Mouse (Mus musculus) forebrain, embryonic 15.5 days (tissue): ENCODE results near the gene Tmem191c. TPM values are rescaled to one million over a fixed set of nuclear protein-coding genes. Genes with fewer than 3 reads are reported as not detected.
"Not testable (repeated sequence)": the region's sequence is repeated elsewhere in the genome, so short reads cannot be mapped to it uniquely, and the experiment has no call there.

Experiments
- ATAC-seq: fragments of 200-750 bp; cut with Nextera tagmentation; replicated peaks from 2 replicates; pipeline ENCODE4 v1.8.0; 2017; ENCODE audit warnings: mild to moderate bottlenecking, moderate TSS enrichment, moderate library complexity
- H3K27ac ChIP-seq: fragments of 300-500 bp; sonication (generic); replicated peaks from 2 replicates; pipeline ENCODE4 v1.5.1; 2015; ENCODE audit warnings: mild to moderate bottlenecking, inconsistent platforms
- H3K27me3 ChIP-seq: fragments of 300-500 bp; sonication (generic); 2 replicates; pipeline ENCODE4 v1.6.1; 2015; ENCODE audit warnings: inconsistent platforms
- H3K36me3 ChIP-seq: fragments of 300-500 bp; sonication (generic); 2 replicates; pipeline ENCODE4 v1.6.1; 2015; ENCODE audit warnings: mild to moderate bottlenecking, inconsistent platforms
- H3K4me1 ChIP-seq: fragments of 300-500 bp; sonication (generic); 2 replicates; pipeline ENCODE4 v1.6.1; 2015; ENCODE audit warnings: inconsistent platforms
- H3K4me2 ChIP-seq: fragments of 300-500 bp; sonication (generic); replicated peaks from 2 replicates; pipeline ENCODE4 v1.6.1; 2015; ENCODE audit warnings: mild to moderate bottlenecking, inconsistent platforms
- H3K4me3 ChIP-seq: fragments of 300-500 bp; sonication (generic); 2 replicates; pipeline ENCODE4 v1.5.1; 2015; ENCODE audit warnings: mild to moderate bottlenecking, inconsistent platforms
- H3K9ac ChIP-seq: fragments of 300-500 bp; sonication (generic); replicated peaks from 2 replicates; pipeline ENCODE4 v1.6.1; 2015; ENCODE audit warnings: mild to moderate bottlenecking, inconsistent platforms
- H3K9me3 ChIP-seq: fragments of 300-500 bp; sonication (generic); 2 replicates; pipeline ENCODE4 v1.6.1; 2016; ENCODE audit warnings: inconsistent platforms
- WGBS: fragments of 180-500 bp; shearing (Covaris S2); methylation state at CpG from one replicate; pipeline ENCODE4 v1.1.7; 2015; ENCODE audit warnings: mixed read lengths; 5-methylcytosine and 5-hydroxymethylcytosine counted together
- polyA plus RNA-seq: library from polyadenylated mRNA; unstranded; fragments of >200 nt; fragmentation: Nextera tagmentation; extraction: Ambion mirVana; gene quantifications from 2 replicates; pipeline ENCODE4 v1.2.1, GENCODE M21; 2015

Gene Tmem191c
- 23.6 and 24.0 TPM in 2 replicates for polyA plus RNA-seq

DNA sequence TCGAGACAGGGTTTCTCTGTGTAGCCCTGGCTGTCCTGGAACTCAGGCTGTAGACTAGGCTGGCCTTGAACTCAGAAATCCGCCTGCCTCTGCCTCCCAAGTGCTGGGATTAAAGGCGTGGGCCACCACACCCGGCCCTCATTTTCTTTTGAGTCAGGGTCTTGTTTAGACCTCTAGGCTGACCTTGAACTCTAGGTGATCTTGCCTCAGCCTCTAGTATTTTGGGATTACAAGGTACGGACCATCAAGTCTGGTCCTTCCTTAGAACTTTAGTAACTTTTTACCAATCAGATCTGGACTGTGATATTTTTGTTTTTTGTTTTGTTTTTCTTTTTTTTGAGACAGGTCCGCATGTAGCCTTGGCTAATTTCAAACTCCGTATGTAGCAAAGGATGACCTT is at the start of gene Tmem191c:
Gene Tmem191c (plus strand): TSS at position 357 of the 400 bp plus-strand sequence.
- no peaks in the 10 kb centered on the region for H3K9me3 ChIP-seq
- no peak for ATAC-seq
- 58% methylated on average over 7 of the region's 7 CpGs for WGBS

DNA sequence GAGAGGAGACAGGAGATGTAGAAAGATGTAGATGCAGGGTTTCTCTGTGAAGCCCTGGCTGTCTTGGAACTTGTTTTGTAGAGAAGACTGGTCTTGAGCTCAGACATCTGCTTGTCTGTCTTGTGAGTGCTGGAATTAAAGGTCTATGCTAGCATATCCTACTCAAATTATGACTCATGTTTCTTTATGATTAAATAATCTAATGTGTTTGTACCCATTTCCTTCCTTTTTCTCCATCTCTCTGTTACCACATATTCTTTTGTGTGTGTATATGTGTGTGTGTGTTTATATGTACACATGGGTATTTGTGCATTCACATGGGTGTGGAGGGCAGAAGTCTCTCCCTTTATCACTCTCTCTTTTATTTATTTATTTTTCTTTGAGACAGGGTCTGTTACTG is 49.4 kb upstream of the Tmem191c start:
- H3K4me2 ChIP-seq, result no peak overlapping the region
- H3K36me3 ChIP-seq, result no peaks in the 10 kb centered on the region
- no peaks in the 10 kb centered on the region for H3K27me3 ChIP-seq
- no peak overlapping the region for H3K9ac ChIP-seq
- no peaks in the 10 kb centered on the region for H3K4me1 ChIP-seq
- peaks cover 4% of the 10 kb centered on the region; the same call in 1 of the 2 replicates for H3K9me3 ChIP-seq
- no peak for ATAC-seq
- no peak overlapping the region for H3K27ac ChIP-seq
- no peak overlapping the region for H3K4me3 ChIP-seq

More for the DNA sequence above, at the start of gene Tmem191c:
- peaks cover 22% of the 10 kb centered on the region for H3K4me1 ChIP-seq
- H3K27ac ChIP-seq, result peak within 1 kb of the TSS; percentile 74
- peaks cover 26% of the 10 kb centered on the region; the same call in 1 of the 2 replicates for H3K27me3 ChIP-seq
- peak within 1 kb of the TSS; percentile 53 for H3K4me3 ChIP-seq
- H3K36me3 ChIP-seq, result peaks cover 13% of the 10 kb centered on the region
- H3K9ac ChIP-seq, result peak within 1 kb of the TSS; percentile 55
- peak within 1 kb of the TSS; percentile 94 for H3K4me2 ChIP-seq

DNA sequence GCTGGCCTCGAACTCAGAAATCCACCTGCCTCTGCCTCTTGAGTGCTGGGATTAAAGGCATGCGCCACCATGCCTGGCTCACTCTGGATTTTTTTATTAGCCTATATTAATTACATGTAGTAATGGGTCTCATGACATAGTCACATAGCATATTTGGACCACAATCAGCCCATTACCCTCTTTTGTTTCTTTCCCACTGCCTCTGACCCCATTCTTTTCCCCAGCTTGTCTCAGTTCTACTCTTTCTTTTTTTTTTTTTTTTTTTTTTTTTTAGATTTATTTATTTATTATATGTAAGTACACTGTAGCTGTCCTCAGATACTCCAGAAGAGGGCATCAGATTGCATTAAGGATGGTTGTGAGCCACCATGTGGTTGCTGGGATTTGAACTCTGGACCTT is 44.4 kb upstream of the Tmem191c start:
- ATAC-seq, H3K27ac ChIP-seq: not testable (repeated sequence)
- whole genome bisulfite sequencing, result 88% methylated on average over 2 of the region's 2 CpGs

DNA sequence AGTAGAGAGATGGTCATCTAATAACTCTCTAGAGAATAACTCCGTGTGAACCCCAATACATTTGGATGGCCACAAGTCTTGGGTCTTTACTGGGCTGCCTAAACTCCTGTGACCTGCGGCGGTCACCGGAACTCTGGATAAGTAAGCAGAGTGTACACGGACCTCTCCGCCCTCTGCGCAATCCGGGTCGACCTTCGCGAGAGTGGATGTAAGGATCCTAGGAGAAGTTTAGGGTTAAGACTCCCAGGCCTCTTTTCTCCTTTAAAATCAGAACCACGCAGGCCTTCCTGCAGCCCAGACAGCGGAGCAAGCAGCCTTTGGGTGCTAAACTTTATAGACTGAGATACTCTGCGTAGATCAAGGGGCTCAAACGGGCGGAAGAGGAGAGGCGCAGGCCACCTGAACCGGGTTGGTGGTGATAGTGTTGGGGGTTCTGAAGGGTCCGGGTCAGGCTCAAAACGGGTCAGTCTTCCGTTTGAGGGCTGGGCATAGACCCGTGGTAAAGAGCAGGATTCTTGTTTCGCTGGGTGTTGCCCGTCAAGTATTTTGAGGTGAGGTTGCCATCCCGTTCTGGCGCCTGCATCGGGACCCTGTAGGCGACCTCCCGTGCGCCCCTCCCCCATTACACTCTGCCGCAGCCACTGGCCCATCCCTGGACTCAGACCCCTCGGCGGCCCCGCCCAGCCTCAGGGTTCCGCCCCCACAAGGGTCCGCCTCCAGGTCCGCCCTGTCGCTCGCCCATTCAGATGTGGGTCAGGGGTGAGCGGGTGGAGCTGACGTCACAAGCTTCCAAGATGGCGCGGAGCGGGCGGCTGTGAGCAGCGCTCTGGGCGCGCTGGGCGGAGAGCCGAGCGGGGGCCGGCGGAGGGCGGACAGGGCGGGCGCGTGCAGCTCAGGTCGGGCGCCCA is 42.8 kb upstream of the Tmem191c start, which contains the start of gene Hic2:
Gene Hic2 (plus strand): TSS at position 779 of the 908 bp plus-strand sequence.
- WGBS, result 2% methylated on average over 59 of the region's 59 CpGs
- peak; percentile 93 for ATAC-seq
- Histone ChIP-seq H3K9ac (peak within 1 kb of the TSS; percentile 96), H3K4me1 (peaks cover 35% of the 10 kb centered on the region), H3K36me3 (no peaks in the 10 kb centered on the region), H3K27me3 (no peaks in the 10 kb centered on the region), H3K4me2 (peak within 1 kb of the TSS; percentile 83), H3K4me3 (peak within 1 kb of the TSS; percentile 99), H3K27ac (peak within 1 kb of the TSS; percentile 95), H3K9me3 (peaks cover 4% of the 10 kb centered on the region; the same call in 1 of the 2 replicates)

More for the DNA sequence above, 44.4 kb upstream of the Tmem191c start:
- not testable (repeated sequence) for H3K4me2 ChIP-seq, H3K36me3 ChIP-seq, H3K9me3 ChIP-seq, H3K27me3 ChIP-seq, H3K9ac ChIP-seq, H3K4me3 ChIP-seq
- peaks cover 29% of the 10 kb centered on the region for H3K4me1 ChIP-seq

DNA sequence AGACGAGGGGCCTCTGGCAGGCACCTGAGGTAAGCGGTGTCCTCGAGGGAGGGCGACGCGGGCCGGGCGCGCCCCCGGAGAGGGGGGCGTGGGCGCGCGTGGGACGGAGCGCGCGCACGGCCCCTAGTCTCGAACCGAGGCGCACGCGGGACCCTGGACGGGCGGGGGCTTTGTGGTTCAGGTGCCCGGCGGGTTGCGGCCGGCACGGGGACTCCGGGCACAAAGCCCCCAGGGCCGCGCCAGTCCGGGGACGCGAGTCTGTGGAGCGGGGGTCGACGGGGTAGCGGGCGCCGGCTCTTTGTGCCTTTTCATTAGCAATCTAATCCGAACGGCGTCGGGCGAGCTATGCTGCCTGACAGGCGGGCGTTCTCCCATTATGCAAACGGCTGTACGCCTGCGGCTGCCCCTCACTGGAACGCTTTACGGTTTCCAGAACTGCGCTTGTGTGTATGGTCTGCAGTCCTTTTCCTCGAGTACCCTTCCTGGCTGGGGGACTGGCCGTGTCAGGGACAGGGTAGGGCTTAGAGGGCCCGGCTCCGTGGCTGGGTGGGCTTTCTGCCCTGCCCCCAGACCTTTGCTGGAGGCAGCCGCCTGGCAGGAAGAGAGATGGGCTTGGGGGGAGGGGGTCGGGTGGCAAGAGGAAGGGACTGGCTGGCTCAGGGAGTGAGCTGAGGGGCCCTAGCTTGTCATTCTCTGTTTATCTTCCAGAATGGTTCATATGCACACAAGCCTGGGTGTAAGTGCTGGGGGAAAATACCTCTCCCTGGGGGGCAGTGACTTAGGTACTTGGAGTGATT is 42.0 kb upstream of the Tmem191c start:
- Histone ChIP-seq H3K4me2 (peak overlapping the region; percentile 83), H3K27me3 (no peaks in the 10 kb centered on the region), H3K9ac (peak overlapping the region; percentile 96), H3K9me3 (peaks cover 4% of the 10 kb centered on the region; the same call in 1 of the 2 replicates), H3K27ac (peak overlapping the region; percentile 95), H3K4me1 (peaks cover 35% of the 10 kb centered on the region), H3K36me3 (no peaks in the 10 kb centered on the region), H3K4me3 (peak overlapping the region; percentile 99)
- peak; percentile 81 for ATAC-seq
- WGBS, result under 1% methylated on average over 60 of the region's 62 CpGs

DNA sequence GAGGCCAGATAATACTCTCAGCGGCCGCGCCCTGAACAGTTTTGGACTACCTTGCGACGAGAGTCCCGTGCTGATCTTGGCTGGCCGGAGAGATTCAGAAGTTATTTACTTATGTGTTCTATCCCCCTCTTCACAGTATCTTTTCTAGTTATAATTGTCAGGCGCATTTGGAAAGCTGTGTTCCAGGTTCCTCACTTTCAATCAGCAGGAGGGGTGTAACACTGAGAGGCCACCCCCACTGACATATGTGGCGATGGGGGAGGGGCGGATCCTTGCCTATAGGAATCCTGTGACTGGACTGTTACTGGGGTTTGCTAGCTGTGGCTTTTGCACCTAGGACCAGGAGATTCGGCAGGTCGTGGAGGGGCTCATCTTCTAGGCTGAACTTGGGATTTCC is 41.4 kb upstream of the Tmem191c start:
- Histone ChIP-seq H3K4me3 (peak overlapping the region; percentile 99), H3K4me2 (peak overlapping the region; percentile 83), H3K36me3 (no peaks in the 10 kb centered on the region), H3K4me1 (peaks cover 35% of the 10 kb centered on the region), H3K27me3 (no peaks in the 10 kb centered on the region), H3K27ac (peak overlapping the region; percentile 95), H3K9me3 (peaks cover 4% of the 10 kb centered on the region; the same call in 1 of the 2 replicates), H3K9ac (peak overlapping the region; percentile 96)
- peak; percentile 6; the same call in 1 of the 2 replicates for ATAC-seq
- WGBS, result under 1% methylated on average over 12 of the region's 12 CpGs

DNA sequence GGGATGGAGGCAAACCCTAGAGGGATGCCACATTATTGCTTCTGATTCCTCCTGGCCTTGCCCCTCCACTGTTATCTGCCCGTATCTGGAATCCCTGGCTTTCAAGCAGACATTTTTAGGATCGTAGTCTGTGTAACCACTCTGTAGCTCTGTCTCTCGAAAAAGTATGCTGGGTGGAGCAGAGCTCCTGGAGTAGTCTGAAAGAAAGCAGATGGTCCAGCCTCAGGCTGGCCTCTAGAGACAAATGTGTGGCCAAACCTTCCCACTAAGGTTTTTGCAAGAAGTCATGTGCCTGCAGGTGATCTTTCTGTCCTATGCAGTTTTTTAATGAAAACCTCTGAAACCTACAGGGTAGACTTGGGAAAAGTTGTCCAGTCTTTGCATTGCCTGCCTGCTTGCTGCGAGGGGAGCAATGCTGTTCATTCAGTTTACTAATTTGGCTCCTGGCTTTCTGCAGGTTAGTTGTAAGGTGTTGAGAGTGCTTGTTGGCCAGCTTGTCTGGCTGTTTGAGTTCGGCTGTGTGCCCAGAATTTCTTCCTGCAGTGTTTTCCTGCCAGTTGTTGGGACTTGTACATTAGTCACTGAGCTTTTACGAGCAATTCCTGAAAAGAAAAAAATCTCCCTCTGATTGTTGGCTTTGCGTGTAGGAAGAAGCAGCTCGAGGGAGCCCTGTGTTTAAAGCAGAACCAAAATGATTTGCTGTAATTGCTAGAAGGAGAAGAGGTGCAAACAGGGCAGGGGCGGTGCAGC is 40.8 kb upstream of the Tmem191c start:
- Histone ChIP-seq H3K27ac (peak overlapping the region; percentile 95), H3K36me3 (no peaks in the 10 kb centered on the region), H3K4me2 (peak overlapping the region; percentile 83), H3K27me3 (no peaks in the 10 kb centered on the region), H3K4me1 (peaks cover 37% of the 10 kb centered on the region), H3K4me3 (peak overlapping the region; percentile 99), H3K9me3 (peaks cover under 1% of the 10 kb centered on the region; the same call in 1 of the 2 replicates), H3K9ac (peak overlapping the region; percentile 96)
- 40% methylated on average over 9 of the region's 9 CpGs for WGBS
- no peak for ATAC-seq

DNA sequence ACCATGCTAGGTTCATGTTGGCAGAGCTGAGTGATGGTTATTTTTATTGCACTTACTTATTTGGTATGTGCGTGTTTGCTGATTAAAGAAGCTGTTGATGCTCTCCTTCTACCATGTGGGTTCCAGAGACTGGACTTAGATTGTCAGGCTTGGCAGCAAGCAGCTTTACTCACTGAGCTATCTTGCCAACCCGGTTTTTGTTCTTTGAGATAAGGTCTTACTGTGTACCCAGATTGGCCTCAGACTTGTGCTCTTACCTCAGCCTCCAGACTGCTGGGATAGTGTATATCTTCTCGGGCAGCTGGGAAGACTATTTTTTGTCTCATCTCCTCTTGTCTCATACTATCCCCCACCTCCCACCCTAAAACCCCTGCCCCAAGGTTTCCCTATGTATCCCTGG is 38.2 kb upstream of the Tmem191c start:
- Histone ChIP-seq H3K4me1 (peaks cover 42% of the 10 kb centered on the region), H3K4me2 (no peak overlapping the region), H3K27me3 (no peaks in the 10 kb centered on the region), H3K9me3 (no peaks in the 10 kb centered on the region), H3K27ac (no peak overlapping the region), H3K36me3 (no peaks in the 10 kb centered on the region), H3K9ac (no peak overlapping the region), H3K4me3 (no peak overlapping the region)
- ATAC-seq, result no peak
- WGBS, result 84% methylated on average over 3 of the region's 3 CpGs

DNA sequence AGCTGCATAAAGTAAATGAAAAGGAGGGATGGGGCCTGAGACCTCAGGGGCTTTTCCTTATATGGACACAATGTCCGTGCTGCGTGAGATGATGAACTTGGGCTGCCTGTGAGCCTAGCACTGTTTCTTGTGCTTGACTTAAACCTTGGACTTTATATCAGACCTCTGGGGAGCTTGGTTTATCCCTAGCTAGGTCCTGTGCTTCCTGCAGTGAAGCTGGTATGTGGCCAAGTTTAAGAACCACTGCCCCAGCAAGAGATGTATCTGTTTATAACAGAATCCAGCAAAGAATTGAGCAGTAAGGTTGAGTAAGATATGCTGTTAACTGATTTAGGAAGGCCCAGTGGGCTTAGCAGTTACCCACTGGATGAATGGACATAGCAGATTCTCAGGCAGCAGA is 36.5 kb upstream of the Tmem191c start:
- H3K4me1 ChIP-seq, result peaks cover 35% of the 10 kb centered on the region
- no peaks in the 10 kb centered on the region for H3K36me3 ChIP-seq
- no peak overlapping the region for H3K4me3 ChIP-seq
- ATAC-seq, result no peak
- H3K27ac ChIP-seq, result no peak overlapping the region
- WGBS, result 90% methylated on average over 2 of the region's 2 CpGs
- no peaks in the 10 kb centered on the region for H3K27me3 ChIP-seq
- no peak overlapping the region for H3K9ac ChIP-seq
- H3K4me2 ChIP-seq, result no peak overlapping the region
- no peaks in the 10 kb centered on the region for H3K9me3 ChIP-seq

DNA sequence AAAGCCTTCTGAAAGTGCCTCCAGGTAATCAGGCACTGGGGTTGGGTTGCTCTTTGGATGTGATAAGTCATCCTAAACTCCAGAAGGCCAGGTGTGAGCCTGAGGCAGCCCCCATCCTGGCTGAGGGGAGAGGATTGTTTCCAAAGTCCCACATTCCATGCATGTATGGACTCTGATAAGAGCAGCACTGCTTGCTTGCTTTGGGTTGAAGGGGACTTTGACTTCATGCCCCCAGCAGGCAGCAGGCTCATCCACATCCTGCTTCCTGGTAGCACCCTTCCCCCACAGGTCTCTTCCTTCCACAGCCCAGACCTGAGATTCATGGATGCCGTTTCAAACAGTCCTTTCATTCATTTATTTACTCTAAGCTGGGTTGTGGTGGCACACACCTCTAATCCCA is 32.1 kb upstream of the Tmem191c start:
- H3K4me3 ChIP-seq, result no peak overlapping the region
- no peaks in the 10 kb centered on the region for H3K9me3 ChIP-seq
- 76% methylated on average over 1 of the region's 1 CpGs for WGBS
- no peaks in the 10 kb centered on the region for H3K36me3 ChIP-seq
- no peak overlapping the region for H3K9ac ChIP-seq
- no peaks in the 10 kb centered on the region for H3K27me3 ChIP-seq
- ATAC-seq, result no peak
- no peak overlapping the region for H3K27ac ChIP-seq
- peaks cover 12% of the 10 kb centered on the region; the same call in 1 of the 2 replicates for H3K4me1 ChIP-seq
- no peak overlapping the region for H3K4me2 ChIP-seq

DNA sequence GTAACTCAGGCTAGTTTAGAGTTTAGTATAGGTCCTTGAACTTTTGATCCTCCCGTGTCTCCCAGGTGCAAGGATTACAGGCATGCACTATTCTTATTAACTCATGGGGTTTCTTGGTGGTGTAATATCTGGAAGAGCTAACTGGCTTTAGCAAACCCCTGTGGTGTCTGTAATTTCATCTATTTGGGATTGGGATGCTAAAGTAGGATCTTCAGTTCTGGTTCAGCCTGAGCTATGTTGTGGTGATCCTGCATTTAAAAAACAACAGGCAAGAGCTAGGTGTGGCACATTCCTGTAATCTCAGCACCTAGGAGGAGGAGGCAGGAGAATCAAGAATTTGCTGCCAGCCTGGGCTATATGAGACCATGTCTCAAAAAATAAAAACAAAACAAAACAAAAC is 30.9 kb upstream of the Tmem191c start:
- Histone ChIP-seq H3K36me3 (no peaks in the 10 kb centered on the region), H3K4me1 (peaks cover 11% of the 10 kb centered on the region; the same call in 1 of the 2 replicates), H3K27ac (no peak overlapping the region), H3K4me2 (no peak overlapping the region), H3K9me3 (no peaks in the 10 kb centered on the region), H3K4me3 (no peak overlapping the region), H3K27me3 (no peaks in the 10 kb centered on the region), H3K9ac (no peak overlapping the region)
- no peak for ATAC-seq
- 67% methylated on average over 1 of the region's 1 CpGs for WGBS
